ENCODE assay signal across 9 mouse cellular contexts in genomic region chr7:80888595-80888994, GRCm38 (mm10). TPM values are rescaled to one million over a fixed set of nuclear protein-coding genes. Genes with fewer than 3 reads are reported as not detected.
DNase-seq lines count a peak whose midpoint lies in the region; ATAC-seq and TF ChIP-seq lines count a peak whose summit lies in the region.
"Had no signal": no experiment of that assay in that cellular context is flagged by ENCODE, and none has a peak within 500 bp of the region (broad histone marks: within the 10 kb centered on the region; RNA-seq: fewer than 3 reads in every experiment).

No protein-coding gene starts in this region.

- H3K27ac ChIP-seq in kidney, postnatal 0 days = peak overlapping the region; percentile 70
- H3K27ac ChIP-seq in forebrain, embryonic 14.5 days (ENCODE audit: low read depth, low read length) = peak overlapping the region; percentile 67
- H3K27ac ChIP-seq in midbrain, embryonic 15.5 days = peak overlapping the region; percentile 57; the same call in 1 of the 2 replicates
- H3K27ac ChIP-seq: macrophage had no signal

- no peak overlapping the region for H3K9ac ChIP-seq in kidney, postnatal 0 days (ENCODE audit: low read depth, low read length)
- H3K9ac ChIP-seq in forebrain, embryonic 14.5 days (ENCODE audit: low read length) = no peak overlapping the region
- H3K9ac ChIP-seq in midbrain, embryonic 15.5 days = no peak overlapping the region

- WGBS in kidney, postnatal 0 days = 76% methylated on average over 7 of the region's 7 CpGs
- 73% methylated on average over 7 of the region's 7 CpGs for WGBS in forebrain, embryonic 14.5 days
- 84% methylated on average over 7 of the region's 7 CpGs for WGBS in midbrain, embryonic 15.5 days

- H3K36me3 ChIP-seq in kidney, postnatal 0 days (ENCODE audit: insufficient read depth, low read length) = peaks cover 28% of the 10 kb centered on the region
- peaks cover 36% of the 10 kb centered on the region for H3K36me3 ChIP-seq in forebrain, embryonic 14.5 days (ENCODE audit: control insufficient read depth, insufficient read depth, low read length)
- peaks cover 21% of the 10 kb centered on the region for H3K36me3 ChIP-seq in midbrain, embryonic 15.5 days (replicated peaks)

- no peak overlapping the region for H3K4me2 ChIP-seq in kidney, postnatal 0 days (ENCODE audit: low read length)
- H3K4me2 ChIP-seq in forebrain, embryonic 14.5 days (ENCODE audit: low read length) = no peak overlapping the region
- no peak overlapping the region for H3K4me2 ChIP-seq in midbrain, embryonic 15.5 days

- no peak for ATAC-seq in kidney, postnatal 0 days (replicated peaks; ENCODE audit: low FRiP score, low read depth)
- peak; percentile 53; the same call in 1 of the 2 replicates for ATAC-seq in forebrain, embryonic 14.5 days
- no peak for ATAC-seq in midbrain, embryonic 15.5 days (replicated peaks)
- no peak; the same call in 1 of the 2 replicates for ATAC-seq in frontal cortex, adult (ENCODE audit: low TSS enrichment)

- H3K4me3 ChIP-seq in kidney, postnatal 0 days (replicated peaks; ENCODE audit: low read depth, low read length) = no peak overlapping the region
- H3K4me3 ChIP-seq in forebrain, embryonic 14.5 days (ENCODE audit: low read depth, low read length) = no peak overlapping the region
- no peak overlapping the region for H3K4me3 ChIP-seq in midbrain, embryonic 15.5 days

- no peaks in the 10 kb centered on the region for H3K9me3 ChIP-seq in kidney, postnatal 0 days (replicated peaks; ENCODE audit: low read length)
- H3K9me3 ChIP-seq in forebrain, embryonic 14.5 days (replicated peaks; ENCODE audit: control insufficient read depth, low read length) = no peaks in the 10 kb centered on the region
- no peaks in the 10 kb centered on the region for H3K9me3 ChIP-seq in midbrain, embryonic 15.5 days

- no peak for DNase-seq in kidney, postnatal 0 days (ENCODE audit: low spot score)
- DNase-seq in kidney, postnatal 14 days = no peak
- DNase-seq in adrenal gland, postnatal 25 days = peak; percentile 35
- DNase-seq in forebrain, embryonic 14.5 days (ENCODE audit: low spot score) = no peak
- no peak for DNase-seq in urinary bladder, adult 18-20 months (ENCODE audit: low spot score in 2 of 2)
- DNase-seq in spleen, adult 18-20 months = no peak

- no peak; the same call in 1 of the 2 replicates for TF ChIP-seq CTCF in kidney, postnatal 0 days (IDR thresholded peaks at IDR 0.05; ENCODE audit: low read depth)

- H3K27me3 ChIP-seq in kidney, postnatal 0 days (ENCODE audit: insufficient read depth, low read length) = no peaks in the 10 kb centered on the region
- H3K27me3 ChIP-seq in forebrain, embryonic 14.5 days (replicated peaks; ENCODE audit: control insufficient read depth, insufficient read depth, low read length) = no peaks in the 10 kb centered on the region
- no peaks in the 10 kb centered on the region for H3K27me3 ChIP-seq in midbrain, embryonic 15.5 days (replicated peaks)

- H3K4me1 ChIP-seq in kidney, postnatal 0 days (replicated peaks; ENCODE audit: insufficient read depth, low read length) = peaks cover 11% of the 10 kb centered on the region
- H3K4me1 ChIP-seq in forebrain, embryonic 14.5 days (ENCODE audit: control insufficient read depth, insufficient read depth, low read length) = peaks cover 6% of the 10 kb centered on the region; the same call in 1 of the 2 replicates
- peaks cover 8% of the 10 kb centered on the region; the same call in 1 of the 2 replicates for H3K4me1 ChIP-seq in midbrain, embryonic 15.5 days

RNA-seq across cellular contexts. Expression of gene Wdr73, which starts 12.5 kb away (rescaled TPM):
- polyA plus RNA-seq in kidney, postnatal 0 days (2015; fragmentation: Nextera tagmentation; extraction: Ambion mirVana) = 29.8 and 32.9 TPM in 2 replicates
- 16.7 and 22.4 TPM in 2 replicates for total RNA-seq in adrenal gland, postnatal 25 days (2021)
- polyA plus RNA-seq in forebrain, embryonic 14.5 days (2014; fragmentation: Nextera tagmentation; extraction: Ambion mirVana) = 36.3 and 38.1 TPM in 2 replicates
- polyA plus RNA-seq in midbrain, embryonic 15.5 days (2015; fragmentation: Nextera tagmentation; extraction: Ambion mirVana) = 38.5 and 40.3 TPM in 2 replicates

RNA-seq across cellular contexts. Expression of gene Nmb, which starts 16.3 kb away (rescaled TPM):
- polyA plus RNA-seq in kidney, postnatal 0 days (2015; fragmentation: Nextera tagmentation; extraction: Ambion mirVana) = 9.3 and 10.5 TPM in 2 replicates
- total RNA-seq in adrenal gland, postnatal 25 days (2021) = 1.9 TPM in 1 of 2 replicates, not detected in the other
- polyA plus RNA-seq in forebrain, embryonic 14.5 days (2014; fragmentation: Nextera tagmentation; extraction: Ambion mirVana) = 3.8 and 7.9 TPM in 2 replicates
- 5.2 and 7.2 TPM in 2 replicates for polyA plus RNA-seq in midbrain, embryonic 15.5 days (2015; fragmentation: Nextera tagmentation; extraction: Ambion mirVana)
- polyA plus RNA-seq: macrophage had no signal

RNA-seq across cellular contexts. Expression of gene Zscan2, which starts 27.9 kb away (rescaled TPM):
- polyA plus RNA-seq in kidney, postnatal 0 days (2015; fragmentation: Nextera tagmentation; extraction: Ambion mirVana) = 2.7 TPM in 2 replicates
- total RNA-seq in adrenal gland, postnatal 25 days (2021) = 8.0 and 8.7 TPM in 2 replicates
- polyA plus RNA-seq in forebrain, embryonic 14.5 days (2014; fragmentation: Nextera tagmentation; extraction: Ambion mirVana) = 5.6 and 5.7 TPM in 2 replicates
- polyA plus RNA-seq in midbrain, embryonic 15.5 days (2015; fragmentation: Nextera tagmentation; extraction: Ambion mirVana) = 4.8 and 4.9 TPM in 2 replicates

RNA-seq across cellular contexts. Expression of gene Sec11a, which starts 59.0 kb away (rescaled TPM):
- 222 and 226 TPM in 2 replicates for polyA plus RNA-seq in kidney, postnatal 0 days (2015; fragmentation: Nextera tagmentation; extraction: Ambion mirVana)
- total RNA-seq in adrenal gland, postnatal 25 days (2021) = 88.8 and 100 TPM in 2 replicates
- 149 and 164 TPM in 2 replicates for polyA plus RNA-seq in forebrain, embryonic 14.5 days (2014; fragmentation: Nextera tagmentation; extraction: Ambion mirVana)
- polyA plus RNA-seq in midbrain, embryonic 15.5 days (2015; fragmentation: Nextera tagmentation; extraction: Ambion mirVana) = 147 and 163 TPM in 2 replicates
